In the genomic region with DNA sequence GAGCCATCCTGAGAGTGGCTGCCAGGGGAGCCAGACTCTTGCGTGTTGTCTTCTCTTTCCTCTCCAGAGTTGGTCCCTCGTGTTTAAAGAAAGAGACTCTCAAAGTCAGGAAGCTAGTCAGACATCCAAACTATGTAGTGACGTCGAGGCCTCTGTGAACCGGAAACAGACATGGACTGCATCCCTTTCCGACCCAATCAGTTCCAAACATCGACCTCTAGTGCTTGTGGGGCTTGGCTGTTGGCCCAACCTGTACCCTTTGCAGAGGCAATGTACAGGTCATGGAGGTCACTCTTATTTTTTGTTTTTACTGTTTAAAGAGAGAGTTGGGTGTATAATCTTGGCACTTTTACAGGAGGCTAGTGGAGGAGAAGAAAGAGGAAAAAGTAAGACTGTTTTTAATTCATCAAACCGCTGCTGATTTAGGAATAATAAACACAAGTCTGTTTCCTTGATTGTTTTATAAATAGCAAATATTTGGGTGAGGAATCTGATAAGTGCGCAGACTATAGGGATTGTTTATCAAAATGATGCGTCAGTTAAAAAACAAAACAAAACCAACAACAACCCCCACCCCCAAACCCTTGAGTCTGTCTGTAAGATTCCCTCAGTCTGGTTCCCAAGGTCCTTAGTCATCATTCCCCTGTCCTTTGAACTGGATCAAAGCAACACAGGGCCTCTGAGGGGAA, we compare ENCODE assay signal across 8 mouse cellular contexts.
DNase-seq lines count a peak whose midpoint lies in the region; ATAC-seq and TF ChIP-seq lines count a peak whose summit lies in the region.

No protein-coding gene starts in this region.

- TF ChIP-seq POLR2A in limb, embryonic 14.5 days (IDR thresholded peaks at IDR 0.05; ENCODE audit: borderline replicate concordance, extremely low read depth, insufficient read depth, insufficient read length): no peak

- 44% methylated on average over 10 of the region's 10 CpGs for WGBS in limb, embryonic 14.5 days

- no peaks in the 10 kb centered on the region for H3K27me3 ChIP-seq in limb, embryonic 14.5 days (ENCODE audit: control insufficient read depth, insufficient read depth, low read length)

- no peak overlapping the region for H3K4me2 ChIP-seq in limb, embryonic 14.5 days (replicated peaks; ENCODE audit: low read depth, low read length, severe bottlenecking)

- H3K36me3 ChIP-seq in limb, embryonic 14.5 days (ENCODE audit: control insufficient read depth, insufficient read depth, low read length): no peaks in the 10 kb centered on the region

- H3K9me3 ChIP-seq in limb, embryonic 14.5 days (ENCODE audit: control insufficient read depth, low read length): no peaks in the 10 kb centered on the region

- peak; percentile 27 to 53; a peak in 3 of 4 replicates for ATAC-seq in hematopoietic stem cell, adult 5-6 weeks (replicated peaks in 1 of 2; ENCODE audit: insufficient read depth in 1 of 2, low FRiP score in 2 of 2, low TSS enrichment in 1 of 2, low read depth in 1 of 2, poor library complexity in 2 of 2, severe bottlenecking in 2 of 2)
- ATAC-seq in limb, embryonic 14.5 days (ENCODE audit: low FRiP score, low read depth): no peak

- no peak overlapping the region for H3K27ac ChIP-seq in limb, embryonic 14.5 days (replicated peaks; ENCODE audit: low read depth, low read length)

- no peak overlapping the region for H3K4me3 ChIP-seq in limb, embryonic 14.5 days (replicated peaks; ENCODE audit: low read length)

- H3K4me1 ChIP-seq in limb, embryonic 14.5 days (ENCODE audit: control insufficient read depth, insufficient read depth, low read length): peaks cover 8% of the 10 kb centered on the region; the same call in 1 of the 2 replicates

- intact Hi-C loops in left cerebral cortex, postnatal 4 days (cut with DNase I): no loop called here

- H3K9ac ChIP-seq in limb, embryonic 14.5 days (ENCODE audit: low read depth, low read length, severe bottlenecking): no peak overlapping the region

- peak; percentile 9 for DNase-seq in ovary, postnatal 36 days (ENCODE audit: low spot score)
- no peak for DNase-seq in ovary, postnatal 14 days (ENCODE audit: low spot score)
- peak; percentile 16 for DNase-seq in limb, embryonic 14.5 days (ENCODE audit: low spot score)
- no peak for DNase-seq in frontal cortex, postnatal 36 days (ENCODE audit: low spot score in 2 of 2)
- DNase-seq in left cerebral cortex, postnatal 4 days: no peak
- DNase-seq in left cerebral cortex, adult 11 months (ENCODE audit: low spot score): no peak
- DNase-seq in natural killer cell, adult 2 months (ENCODE audit: low spot score in 2 of 2): no peak

Comparison
In these comparisons a context has a peak if more than half of its experiments do, and no peak if none do; other contexts are left out.
1. DNase-seq: peak in ovary, postnatal 36 days (single experiment) and limb, embryonic 14.5 days (single experiment); none in ovary, postnatal 14 days (single experiment), frontal cortex, postnatal 36 days (0 of 2), left cerebral cortex, postnatal 4 days (single experiment), left cerebral cortex, adult 11 months (single experiment) and natural killer cell, adult 2 months (0 of 2).